Mouse (Mus musculus): ENCODE measurements around the gene Clrn2. TPM values are rescaled to one million over a fixed set of nuclear protein-coding genes. Genes with fewer than 3 reads are reported as not detected.

The Clrn2 gene
- polyA plus RNA-seq, 1 experiment from 2014 or later = not detected

- H3K27ac ChIP-seq (ENCODE audit: low read length) = no peak overlapping the region
- no peak overlapping the region for H3K4me3 ChIP-seq (ENCODE audit: low read length)
- no peak overlapping the region for H3K4me2 ChIP-seq (replicated peaks; ENCODE audit: low read depth, low read length)
- 85% methylated on average over 2 of the region's 2 CpGs for WGBS
- no peak overlapping the region for H3K9ac ChIP-seq (replicated peaks; ENCODE audit: low read length)
- ATAC-seq (ENCODE audit: low FRiP score, low TSS enrichment) = no peak
- no peaks in the 10 kb centered on the region for H3K9me3 ChIP-seq (ENCODE audit: low read length)
- peaks cover 3% of the 10 kb centered on the region; the same call in 1 of the 2 replicates for H3K4me1 ChIP-seq (ENCODE audit: insufficient read depth, low read length)
- no peaks in the 10 kb centered on the region for H3K27me3 ChIP-seq (ENCODE audit: insufficient read depth, low read length)
- no peaks in the 10 kb centered on the region for H3K36me3 ChIP-seq (ENCODE audit: insufficient read depth, low read length)
Measured at GRCm38 (mm10) chr5:45481125-45481524, 27.6 kb downstream of the Clrn2 start.

- ATAC-seq (ENCODE audit: low FRiP score, low TSS enrichment) = no peak
- Histone ChIP-seq H3K4me2 (replicated peaks; ENCODE audit: low read depth, low read length) (no peak overlapping the region), H3K27me3 (ENCODE audit: insufficient read depth, low read length) (no peaks in the 10 kb centered on the region), H3K4me1 (ENCODE audit: insufficient read depth, low read length) (no peaks in the 10 kb centered on the region), H3K4me3 (ENCODE audit: low read length) (no peak overlapping the region), H3K36me3 (ENCODE audit: insufficient read depth, low read length) (no peaks in the 10 kb centered on the region), H3K9ac (replicated peaks; ENCODE audit: low read length) (no peak overlapping the region), H3K9me3 (ENCODE audit: low read length) (no peaks in the 10 kb centered on the region), H3K27ac (ENCODE audit: low read length) (no peak overlapping the region)
- 61% methylated on average over 3 of the region's 3 CpGs for WGBS
Measured at GRCm38 (mm10) chr5:45482607-45483006, 29.1 kb downstream of the Clrn2 start.

- no peaks in the 10 kb centered on the region for H3K9me3 ChIP-seq (ENCODE audit: low read length)
- no peak overlapping the region for H3K9ac ChIP-seq (replicated peaks; ENCODE audit: low read length)
- 85% methylated on average over 1 of the region's 1 CpGs for WGBS
- no peaks in the 10 kb centered on the region for H3K27me3 ChIP-seq (ENCODE audit: insufficient read depth, low read length)
- H3K4me2 ChIP-seq (replicated peaks; ENCODE audit: low read depth, low read length) = no peak overlapping the region
- ATAC-seq (ENCODE audit: low FRiP score, low TSS enrichment) = no peak
- H3K4me1 ChIP-seq (ENCODE audit: insufficient read depth, low read length) = no peaks in the 10 kb centered on the region
- no peaks in the 10 kb centered on the region for H3K36me3 ChIP-seq (ENCODE audit: insufficient read depth, low read length)
- no peak overlapping the region for H3K4me3 ChIP-seq (ENCODE audit: low read length)
- no peak overlapping the region for H3K27ac ChIP-seq (ENCODE audit: low read length)
Measured at GRCm38 (mm10) chr5:45483654-45484053, 30.1 kb downstream of the Clrn2 start.

- Histone ChIP-seq H3K36me3 (ENCODE audit: insufficient read depth, low read length) (peaks cover 9% of the 10 kb centered on the region; the same call in 1 of the 2 replicates), H3K4me3 (ENCODE audit: low read length) (no peak overlapping the region), H3K9me3 (ENCODE audit: low read length) (no peaks in the 10 kb centered on the region), H3K4me2 (replicated peaks; ENCODE audit: low read depth, low read length) (no peak overlapping the region), H3K27ac (ENCODE audit: low read length) (no peak overlapping the region), H3K27me3 (ENCODE audit: insufficient read depth, low read length) (no peaks in the 10 kb centered on the region), H3K4me1 (ENCODE audit: insufficient read depth, low read length) (peaks cover 16% of the 10 kb centered on the region), H3K9ac (replicated peaks; ENCODE audit: low read length) (no peak overlapping the region)
- ATAC-seq (ENCODE audit: low FRiP score, low TSS enrichment) = no peak
- WGBS = 66% methylated on average over 4 of the region's 4 CpGs
Measured at GRCm38 (mm10) chr5:45491776-45492175, 38.2 kb downstream of the Clrn2 start.

- Histone ChIP-seq H3K27me3 (ENCODE audit: insufficient read depth, low read length) (no peaks in the 10 kb centered on the region), H3K36me3 (ENCODE audit: insufficient read depth, low read length) (peaks cover 23% of the 10 kb centered on the region), H3K9me3 (ENCODE audit: low read length) (no peaks in the 10 kb centered on the region), H3K9ac (replicated peaks; ENCODE audit: low read length) (peak within 1 kb of the TSS; percentile 83), H3K4me2 (replicated peaks; ENCODE audit: low read depth, low read length) (peak within 1 kb of the TSS; percentile 84), H3K27ac (ENCODE audit: low read length) (peak within 1 kb of the TSS; percentile 79), H3K4me1 (ENCODE audit: insufficient read depth, low read length) (peaks cover 16% of the 10 kb centered on the region), H3K4me3 (ENCODE audit: low read length) (peak within 1 kb of the TSS; percentile 79)
- peak; percentile 95 for ATAC-seq (ENCODE audit: low FRiP score, low TSS enrichment)
- under 1% methylated on average over 78 of the region's 78 CpGs for WGBS
Measured at GRCm38 (mm10) chr5:45493191-45494092, 39.9 kb downstream of the Clrn2 start, which contains the start of gene Lap3. Gene Lap3 (plus strand): TSS chr5:45493374.

GRCm38 (mm10) chr5:45494093-45494755 lies 40.7 kb downstream of the Clrn2 start:
- Histone ChIP-seq H3K27ac (ENCODE audit: low read length) (no peak overlapping the region), H3K9me3 (ENCODE audit: low read length) (no peaks in the 10 kb centered on the region), H3K27me3 (ENCODE audit: insufficient read depth, low read length) (no peaks in the 10 kb centered on the region), H3K4me2 (replicated peaks; ENCODE audit: low read depth, low read length) (peak overlapping the region; percentile 84), H3K4me3 (ENCODE audit: low read length) (peak overlapping the region; percentile 79), H3K9ac (replicated peaks; ENCODE audit: low read length) (peak overlapping the region; percentile 83), H3K36me3 (ENCODE audit: insufficient read depth, low read length) (peaks cover 31% of the 10 kb centered on the region), H3K4me1 (ENCODE audit: insufficient read depth, low read length) (peaks cover 16% of the 10 kb centered on the region)
- peak; percentile 2; the same call in 1 of the 2 replicates for ATAC-seq (ENCODE audit: low FRiP score, low TSS enrichment)
- WGBS = 42% methylated on average over 9 of the region's 9 CpGs

GRCm38 (mm10) chr5:45495429-45495975 lies 42.0 kb downstream of the Clrn2 start:
- Histone ChIP-seq H3K4me1 (ENCODE audit: insufficient read depth, low read length) (peaks cover 16% of the 10 kb centered on the region), H3K9ac (replicated peaks; ENCODE audit: low read length) (no peak overlapping the region), H3K4me2 (replicated peaks; ENCODE audit: low read depth, low read length) (0 out of 2 replicates have a peak overlapping the region, but pooled peaks have one; percentile 84), H3K36me3 (ENCODE audit: insufficient read depth, low read length) (peaks cover 41% of the 10 kb centered on the region), H3K4me3 (ENCODE audit: low read length) (no peak overlapping the region), H3K9me3 (ENCODE audit: low read length) (no peaks in the 10 kb centered on the region), H3K27me3 (ENCODE audit: insufficient read depth, low read length) (no peaks in the 10 kb centered on the region), H3K27ac (ENCODE audit: low read length) (no peak overlapping the region)
- WGBS = 89% methylated on average over 3 of the region's 3 CpGs
- no peak for ATAC-seq (ENCODE audit: low FRiP score, low TSS enrichment)

GRCm38 (mm10) chr5:45496042-45496441 lies 42.5 kb downstream of the Clrn2 start:
- Histone ChIP-seq H3K9me3 (ENCODE audit: low read length) (no peaks in the 10 kb centered on the region), H3K36me3 (ENCODE audit: insufficient read depth, low read length) (peaks cover 44% of the 10 kb centered on the region), H3K27me3 (ENCODE audit: insufficient read depth, low read length) (no peaks in the 10 kb centered on the region), H3K4me3 (ENCODE audit: low read length) (no peak overlapping the region), H3K9ac (replicated peaks; ENCODE audit: low read length) (no peak overlapping the region), H3K4me1 (ENCODE audit: insufficient read depth, low read length) (peaks cover 16% of the 10 kb centered on the region), H3K4me2 (replicated peaks; ENCODE audit: low read depth, low read length) (no peak overlapping the region), H3K27ac (ENCODE audit: low read length) (no peak overlapping the region)
- ATAC-seq (ENCODE audit: low FRiP score, low TSS enrichment) = no peak

GRCm38 (mm10) chr5:45496479-45496878 lies 42.9 kb downstream of the Clrn2 start:
- WGBS = 91% methylated on average over 4 of the region's 4 CpGs
- no peak for ATAC-seq (ENCODE audit: low FRiP score, low TSS enrichment)
- Histone ChIP-seq H3K4me3 (ENCODE audit: low read length) (no peak overlapping the region), H3K27me3 (ENCODE audit: insufficient read depth, low read length) (no peaks in the 10 kb centered on the region), H3K4me1 (ENCODE audit: insufficient read depth, low read length) (peaks cover 16% of the 10 kb centered on the region), H3K9ac (replicated peaks; ENCODE audit: low read length) (no peak overlapping the region), H3K4me2 (replicated peaks; ENCODE audit: low read depth, low read length) (no peak overlapping the region), H3K36me3 (ENCODE audit: insufficient read depth, low read length) (peaks cover 47% of the 10 kb centered on the region), H3K27ac (ENCODE audit: low read length) (no peak overlapping the region), H3K9me3 (ENCODE audit: low read length) (no peaks in the 10 kb centered on the region)
